Mouse (Mus musculus) stomach, embryonic 16.5 days (tissue): ENCODE measurements around the gene H2afz. TPM values are rescaled to one million over a fixed set of nuclear protein-coding genes. Genes with fewer than 3 reads are reported as not detected.

ENCODE experiments used
- ATAC-seq: fragments of 200-750 bp; cut with Nextera tagmentation; 2 replicates; pipeline ENCODE4 v1.8.0; 2017; ENCODE audit warnings: moderate number of reproducible peaks, moderate TSS enrichment; ENCODE audit not compliant: insufficient read depth, low FRiP score
- H3K27ac ChIP-seq: fragments of 300-500 bp; sonication (generic); 2 replicates; pipeline ENCODE4 v1.5.1; 2014; ENCODE audit warnings: low read length
- H3K27me3 ChIP-seq: fragments of 300-500 bp; sonication (generic); 2 replicates; pipeline ENCODE4 v1.6.1; 2014; ENCODE audit warnings: low read length, control low read depth, mixed read lengths; ENCODE audit not compliant: control insufficient read depth, insufficient read depth
- H3K36me3 ChIP-seq: fragments of 300-500 bp; sonication (generic); 2 replicates; pipeline ENCODE4 v1.6.1; 2014; ENCODE audit warnings: low read length; ENCODE audit not compliant: control insufficient read depth, insufficient read depth
- H3K4me1 ChIP-seq: fragments of 300-500 bp; sonication (generic); 2 replicates; pipeline ENCODE4 v1.6.1; 2014; ENCODE audit warnings: low read length, control low read depth, mixed read lengths; ENCODE audit not compliant: control insufficient read depth, insufficient read depth
- H3K4me2 ChIP-seq: fragments of 300-500 bp; sonication (generic); 2 replicates; pipeline ENCODE4 v1.6.1; 2014; ENCODE audit warnings: low read depth, low read length, mixed read lengths
- H3K4me3 ChIP-seq: fragments of 300-500 bp; sonication (generic); replicated peaks from 2 replicates; pipeline ENCODE4 v1.5.1; 2014; ENCODE audit warnings: mild to moderate bottlenecking, low read length
- H3K9ac ChIP-seq: fragments of 300-500 bp; sonication (generic); 2 replicates; pipeline ENCODE4 v1.6.1; 2014; ENCODE audit warnings: low read length
- H3K9me3 ChIP-seq: fragments of 300-500 bp; sonication (generic); replicated peaks from 2 replicates; pipeline ENCODE4 v1.6.1; 2016; ENCODE audit warnings: low read length, control low read depth; ENCODE audit not compliant: control insufficient read depth
- WGBS: fragments of 180-500 bp; shearing (Covaris S2); extraction: QIAGEN DNeasy Blood & Tissue Kit; methylation state at CpG from one replicate; pipeline ENCODE4 v1.1.7; 2014; 5-methylcytosine and 5-hydroxymethylcytosine counted together
- polyA plus RNA-seq: library from polyadenylated mRNA; unstranded; fragments of >200 nt; fragmentation: Nextera tagmentation; extraction: Ambion mirVana; gene quantifications from 2 replicates; pipeline ENCODE4 v1.2.1, GENCODE M21; 2015

H2afz gene
- polyA plus RNA-seq: 1,166 and 1,340 TPM in 2 replicates

- H3K9me3 ChIP-seq: no peaks in the 10 kb centered on the region
- peaks cover 25% of the 10 kb centered on the region for H3K4me1 ChIP-seq
- no peaks in the 10 kb centered on the region for H3K27me3 ChIP-seq
- no peaks in the 10 kb centered on the region for H3K36me3 ChIP-seq
- under 1% methylated on average over 87 of the region's 115 CpGs for WGBS
- peak; percentile 95 for ATAC-seq
- H3K27ac ChIP-seq: peak within 1 kb of the TSS; percentile 97
- peak within 1 kb of the TSS; percentile 80 for H3K4me3 ChIP-seq
- peak within 1 kb of the TSS; percentile 98 for H3K9ac ChIP-seq
- peak within 1 kb of the TSS; percentile 62 for H3K4me2 ChIP-seq
Measured at GRCm38 (mm10) chr3:137864124-137864987, at the start of gene H2afz. H2afz (plus strand) TSS chr3:137864487.

- H3K27ac ChIP-seq: no peak overlapping the region
- no peaks in the 10 kb centered on the region for H3K4me1 ChIP-seq
- H3K4me2 ChIP-seq: no peak overlapping the region
- no peak overlapping the region for H3K4me3 ChIP-seq
- no peak for ATAC-seq
- H3K9me3 ChIP-seq: no peaks in the 10 kb centered on the region
- H3K27me3 ChIP-seq: no peaks in the 10 kb centered on the region
- no peak overlapping the region for H3K9ac ChIP-seq
- 27% methylated on average over 4 of the region's 4 CpGs for WGBS
- no peaks in the 10 kb centered on the region for H3K36me3 ChIP-seq
Measured at GRCm38 (mm10) chr3:137818713-137819112, 45.6 kb upstream of the H2afz start.

- Histone ChIP-seq H3K36me3 (no peaks in the 10 kb centered on the region), H3K9me3 (peaks cover 2% of the 10 kb centered on the region), H3K4me2 (no peak overlapping the region), H3K27ac (no peak overlapping the region), H3K4me3 (no peak overlapping the region), H3K9ac (no peak overlapping the region), H3K4me1 (no peaks in the 10 kb centered on the region), H3K27me3 (no peaks in the 10 kb centered on the region)
- 68% methylated on average over 6 of the region's 6 CpGs for WGBS
- ATAC-seq: no peak
Measured at GRCm38 (mm10) chr3:137820688-137821467, 43.4 kb upstream of the H2afz start.

- Histone ChIP-seq H3K9ac (no peak overlapping the region), H3K27me3 (no peaks in the 10 kb centered on the region), H3K4me2 (no peak overlapping the region), H3K4me1 (no peaks in the 10 kb centered on the region), H3K4me3 (no peak overlapping the region), H3K27ac (no peak overlapping the region), H3K9me3 (peaks cover 2% of the 10 kb centered on the region), H3K36me3 (no peaks in the 10 kb centered on the region)
- WGBS: 81% methylated on average over 3 of the region's 3 CpGs
- ATAC-seq: no peak
Measured at GRCm38 (mm10) chr3:137823317-137823716, 41.0 kb upstream of the H2afz start.

GRCm38 (mm10) chr3:137827678-137828077 is 36.6 kb upstream of the H2afz start:
- Histone ChIP-seq H3K27me3 (no peaks in the 10 kb centered on the region), H3K4me3 (no peak overlapping the region), H3K9ac (peak overlapping the region; percentile 39; the same call in 1 of the 2 replicates), H3K4me1 (no peaks in the 10 kb centered on the region), H3K27ac (peak overlapping the region; percentile 66; the same call in 1 of the 2 replicates), H3K4me2 (0 out of 2 replicates have a peak overlapping the region, but pooled peaks have one; percentile 12), H3K9me3 (peaks cover 2% of the 10 kb centered on the region), H3K36me3 (no peaks in the 10 kb centered on the region)
- 20% methylated on average over 11 of the region's 11 CpGs for WGBS
- peak; percentile 40; the same call in 1 of the 2 replicates for ATAC-seq

- Histone ChIP-seq H3K4me2 (no peak overlapping the region), H3K9me3 (no peaks in the 10 kb centered on the region), H3K27me3 (no peaks in the 10 kb centered on the region), H3K27ac (no peak overlapping the region), H3K4me3 (no peak overlapping the region), H3K36me3 (no peaks in the 10 kb centered on the region), H3K9ac (no peak overlapping the region), H3K4me1 (no peaks in the 10 kb centered on the region)
- WGBS: 85% methylated on average over 2 of the region's 2 CpGs
- no peak for ATAC-seq
Measured at GRCm38 (mm10) chr3:137831156-137831555, 33.1 kb upstream of the H2afz start.

GRCm38 (mm10) chr3:137833128-137833527 is 31.2 kb upstream of the H2afz start:
- H3K4me1 ChIP-seq: no peaks in the 10 kb centered on the region
- H3K4me3 ChIP-seq: no peak overlapping the region
- no peak overlapping the region for H3K4me2 ChIP-seq
- H3K36me3 ChIP-seq: no peaks in the 10 kb centered on the region
- H3K27ac ChIP-seq: no peak overlapping the region
- H3K9ac ChIP-seq: no peak overlapping the region
- ATAC-seq: no peak
- no peaks in the 10 kb centered on the region for H3K27me3 ChIP-seq
- H3K9me3 ChIP-seq: no peaks in the 10 kb centered on the region

GRCm38 (mm10) chr3:137833698-137834097 is 30.6 kb upstream of the H2afz start:
- 66% methylated on average over 4 of the region's 4 CpGs for WGBS
- Histone ChIP-seq H3K27ac (no peak overlapping the region), H3K4me1 (no peaks in the 10 kb centered on the region)

GRCm38 (mm10) chr3:137836543-137836942 is 27.7 kb upstream of the H2afz start:
- Histone ChIP-seq H3K4me1 (no peaks in the 10 kb centered on the region), H3K9me3 (no peaks in the 10 kb centered on the region), H3K36me3 (no peaks in the 10 kb centered on the region), H3K27ac (no peak overlapping the region), H3K4me3 (no peak overlapping the region), H3K4me2 (no peak overlapping the region), H3K27me3 (no peaks in the 10 kb centered on the region), H3K9ac (no peak overlapping the region)
- WGBS: 73% methylated on average over 1 of the region's 1 CpGs
- no peak for ATAC-seq

More at GRCm38 (mm10) chr3:137833698-137834097, 30.6 kb upstream of the H2afz start:
- no peak overlapping the region for H3K4me2 ChIP-seq
- no peak for ATAC-seq
- no peaks in the 10 kb centered on the region for H3K27me3 ChIP-seq
- no peaks in the 10 kb centered on the region for H3K36me3 ChIP-seq
- no peaks in the 10 kb centered on the region for H3K9me3 ChIP-seq
- H3K9ac ChIP-seq: no peak overlapping the region
- no peak overlapping the region for H3K4me3 ChIP-seq
